Comparison of ENCODE assay signal across 8 mouse cellular contexts in genomic region chr5:48125770-48126423, GRCm38 (mm10).
A peak's percentile ranks its signal among the peaks of the same experiment; 100 is the strongest.
DNase-seq lines count a peak whose midpoint lies in the region; ATAC-seq lines count a peak whose summit lies in the region.

No protein-coding gene starts in this region.

- no peak overlapping the region for H3K4me2 ChIP-seq in heart, embryonic 12.5 days

- no peak overlapping the region for H3K27ac ChIP-seq in heart, embryonic 12.5 days (ENCODE audit: poor library complexity, severe bottlenecking)

- DNase-seq in heart, postnatal 4 days, result peak; percentile 25
- DNase-seq in ES-CJ7 (ENCODE audit: low read depth, low spot score), result peak; percentile 63
- DNase-seq in c-Kit-positive CD71-negative TER-119-negative erythroid progenitor cells, embryonic 14.5 days (ENCODE audit: low read depth), result peak; percentile 19
- peak; percentile 39 for DNase-seq in kidney, postnatal 14 days
- DNase-seq in splenic B cell, adult 2 months (ENCODE audit: low read depth, low spot score), result peak; percentile 2
- DNase-seq in thymus, postnatal 25 days, result no peak
- no peak for DNase-seq in adrenal gland, adult 2 months

- H3K4me3 ChIP-seq in heart, embryonic 12.5 days, result no peak overlapping the region

- no peaks in the 10 kb centered on the region for H3K4me1 ChIP-seq in heart, embryonic 12.5 days (replicated peaks)

- no peak for ATAC-seq in heart, embryonic 12.5 days (ENCODE audit: insufficient number of reproducible peaks, low FRiP score)

- H3K36me3 ChIP-seq in heart, embryonic 12.5 days, result no peaks in the 10 kb centered on the region
- H3K36me3 ChIP-seq in splenic B cell, adult 2 months (ENCODE audit: control insufficient read depth, insufficient read depth, low read length, poor library complexity, severe bottlenecking), result no peaks in the 10 kb centered on the region

- H3K9me3 ChIP-seq in heart, embryonic 12.5 days (replicated peaks), result no peaks in the 10 kb centered on the region

- no peak overlapping the region for H3K9ac ChIP-seq in heart, embryonic 12.5 days

- WGBS in heart, embryonic 12.5 days, result 61% methylated on average over 3 of the region's 3 CpGs

- no peaks in the 10 kb centered on the region for H3K27me3 ChIP-seq in heart, embryonic 12.5 days (replicated peaks)
- H3K27me3 ChIP-seq in splenic B cell, adult 2 months (ENCODE audit: control insufficient read depth, insufficient read depth, low read length, poor library complexity, severe bottlenecking), result no peaks in the 10 kb centered on the region

Comparison
In these comparisons a context has a peak if more than half of its experiments do, and no peak if none do; other contexts are left out.
1. DNase-seq: peak in heart, postnatal 4 days (single experiment), ES-CJ7 (single experiment), c-Kit-positive CD71-negative TER-119-negative erythroid progenitor cells, embryonic 14.5 days (single experiment), kidney, postnatal 14 days (single experiment) and splenic B cell, adult 2 months (single experiment); none in thymus, postnatal 25 days (single experiment) and adrenal gland, adult 2 months (single experiment).